Mouse (Mus musculus): ENCODE results near the gene Pigt. TPM values are rescaled to one million over a fixed set of nuclear protein-coding genes. Genes with fewer than 3 reads are reported as not detected.

Gene Pigt
- total RNA-seq, 2 experiments from 2014 or later = 109 to 113 TPM

Other genes with a start within 250 kb of the Pigt start
- gene Svs3b, start 240.9 kb upstream of the Pigt start, total RNA-seq (2021) = not detected
- gene Svs4, start 219.1 kb upstream of the Pigt start, total RNA-seq (2021) = not detected
- not detected for gene Svs3a, start 208.3 kb upstream of the Pigt start, total RNA-seq (2021)
- not detected for gene Svs6, start 180.8 kb upstream of the Pigt start, total RNA-seq (2021)
- not detected for gene Svs5, start 164.8 kb upstream of the Pigt start, total RNA-seq (2021)
- gene Slpi, start 108.4 kb upstream of the Pigt start, total RNA-seq (2021) = under 1 TPM in 1 of 2 experiments, not detected in 1; 0.94 TPM
- under 1 TPM; 0.24 to 0.40 TPM for gene Rbpjl, start 94.4 kb upstream of the Pigt start, total RNA-seq (2021)
- 1 to 10 TPM; 9.6 to 9.8 TPM for gene Matn4, start 92.4 kb upstream of the Pigt start, total RNA-seq (2021)
- 10 to 100 TPM in 1 of 2 experiments, 1 to 10 TPM in 1; 9.6 to 12.6 TPM for gene Sdc4, start 53.6 kb upstream of the Pigt start, total RNA-seq (2021)
- 10 to 100 TPM; 42.5 to 45.8 TPM for gene Sys1, start 40.6 kb upstream of the Pigt start, total RNA-seq (2021)
- 1 to 10 TPM in 1 of 2 experiments, not detected in 1; 2.9 TPM for gene Gm20458, start 36.6 kb upstream of the Pigt start, total RNA-seq (2021)
- gene Trp53tg5, start 23.8 kb upstream of the Pigt start, total RNA-seq (2021) = not detected
- gene Dbndd2, start 11.4 kb upstream of the Pigt start, total RNA-seq (2021) = 10 to 100 TPM; 32.6 to 33.5 TPM
- gene Wfdc2, start 64.9 kb downstream of the Pigt start, total RNA-seq (2021) = 1 to 10 TPM in 1 of 2 experiments, not detected in 1; 2.1 TPM
- not detected for gene Spint3, start 75.9 kb downstream of the Pigt start, total RNA-seq (2021)
- not detected for gene Wfdc6a, start 87.9 kb downstream of the Pigt start, total RNA-seq (2021)
- gene Eppin, start 96.1 kb downstream of the Pigt start, total RNA-seq (2021) = not detected
- gene Wfdc6b, start 116.0 kb downstream of the Pigt start, total RNA-seq (2021) = under 1 TPM in 1 of 2 experiments, not detected in 1; 0.40 TPM
- gene Wfdc8, start 116.1 kb downstream of the Pigt start, total RNA-seq (2021) = not detected
- not detected for gene Wfdc16, start 141.3 kb downstream of the Pigt start, total RNA-seq (2021)
- gene Wfdc10, start 158.5 kb downstream of the Pigt start, total RNA-seq (2021) = not detected
- gene Wfdc9, start 159.1 kb downstream of the Pigt start, total RNA-seq (2021) = not detected
- not detected for gene Wfdc11, start 176.6 kb downstream of the Pigt start, total RNA-seq (2021)
- gene Wfdc13, start 187.6 kb downstream of the Pigt start, total RNA-seq (2021) = not detected
- gene Spint4, start 201.0 kb downstream of the Pigt start, total RNA-seq (2021) = not detected
- not detected for gene Spint5, start 217.8 kb downstream of the Pigt start, total RNA-seq (2021)
- gene Wfdc3, start 248.4 kb downstream of the Pigt start, total RNA-seq (2021) = 1 to 10 TPM in 1 of 2 experiments, under 1 TPM in 1; 0.60 to 1.1 TPM
- 10 to 100 TPM; 35.8 to 38.1 TPM for gene Dnttip1, start 248.5 kb downstream of the Pigt start, total RNA-seq (2021)